Mouse (Mus musculus) thymus, postnatal 4 days (tissue): Measurements from ENCODE around the gene 4430402I18Rik.
"Not testable (repeated sequence)": the region's sequence is repeated elsewhere in the genome, so short reads cannot be mapped to it uniquely, and the experiment has no call there.

Experiments used
- DNase-seq: peaks from one replicate; pipeline ENCODE4 v3.0.0; 2021

The 4430402I18Rik gene

DNA sequence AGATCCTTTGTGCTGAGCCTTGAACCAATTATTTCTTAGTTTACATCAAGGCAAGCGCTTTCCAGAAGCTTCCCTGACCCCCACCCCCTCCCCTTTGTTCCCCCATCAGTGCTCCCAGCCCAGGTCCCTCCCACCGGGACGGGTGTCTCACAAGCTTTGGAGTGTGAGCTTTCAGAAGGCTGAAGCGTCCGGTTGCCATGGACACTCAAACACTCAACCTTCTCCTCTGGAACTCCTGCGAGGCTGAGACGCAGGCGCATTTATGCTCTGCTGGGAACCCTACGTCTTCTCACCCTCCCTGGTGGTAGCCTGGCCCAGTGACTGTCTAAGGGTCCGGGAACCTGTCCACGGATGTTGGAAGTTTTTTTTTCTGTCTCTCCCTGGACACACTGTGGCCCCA, at the start of gene 4430402I18Rik:
4430402I18Rik (minus strand) TSS at position 149 of the 400 bp plus-strand sequence.
- DNase-seq = no peak

DNA sequence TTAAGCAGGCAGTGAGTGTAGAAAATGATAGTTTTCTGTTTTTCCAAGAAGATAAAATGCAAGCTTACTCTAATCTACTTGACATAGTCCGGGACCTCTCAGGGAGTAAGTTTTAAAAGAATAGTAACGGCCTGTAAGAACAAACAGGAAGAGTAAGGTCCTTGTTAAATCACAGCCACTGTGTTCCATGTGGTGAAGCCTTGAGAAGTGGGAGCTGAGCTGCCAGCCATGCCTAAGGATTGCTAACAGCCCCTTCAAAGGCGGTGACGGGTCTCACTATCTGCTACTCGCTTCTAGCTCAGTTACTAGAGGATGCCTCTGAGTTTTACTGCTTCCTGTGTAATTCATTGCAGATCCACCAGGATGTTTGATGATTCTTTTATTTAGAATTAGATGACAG, 49.2 kb upstream of the 4430402I18Rik start:
- no peak for DNase-seq

DNA sequence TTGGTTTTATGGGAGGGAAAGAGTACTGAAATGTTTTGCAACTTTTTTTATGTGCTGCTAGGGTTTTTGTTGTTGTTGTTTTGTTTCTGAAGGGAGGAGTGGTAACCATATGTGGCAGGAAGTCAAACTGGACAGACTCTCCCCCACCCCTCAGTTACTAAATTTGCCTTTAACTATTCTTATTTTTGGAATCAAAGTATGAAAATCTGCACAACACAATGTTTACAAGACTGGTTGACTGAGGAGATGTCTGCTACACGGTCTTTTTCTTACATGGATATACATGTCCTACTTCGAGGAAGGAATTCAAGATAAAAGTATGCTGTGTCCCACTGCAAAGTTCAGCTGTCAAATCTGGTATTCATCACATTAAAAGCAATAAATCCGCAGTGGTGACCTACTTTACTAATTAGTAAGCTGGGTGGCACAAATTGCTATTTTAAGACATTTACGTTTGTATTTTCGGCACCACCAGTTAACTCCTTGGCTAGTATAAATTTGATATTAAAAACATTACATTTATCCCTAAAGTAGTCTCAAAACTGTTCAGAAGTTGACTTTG, 48.7 kb upstream of the 4430402I18Rik start:
- DNase-seq = no peak

DNA sequence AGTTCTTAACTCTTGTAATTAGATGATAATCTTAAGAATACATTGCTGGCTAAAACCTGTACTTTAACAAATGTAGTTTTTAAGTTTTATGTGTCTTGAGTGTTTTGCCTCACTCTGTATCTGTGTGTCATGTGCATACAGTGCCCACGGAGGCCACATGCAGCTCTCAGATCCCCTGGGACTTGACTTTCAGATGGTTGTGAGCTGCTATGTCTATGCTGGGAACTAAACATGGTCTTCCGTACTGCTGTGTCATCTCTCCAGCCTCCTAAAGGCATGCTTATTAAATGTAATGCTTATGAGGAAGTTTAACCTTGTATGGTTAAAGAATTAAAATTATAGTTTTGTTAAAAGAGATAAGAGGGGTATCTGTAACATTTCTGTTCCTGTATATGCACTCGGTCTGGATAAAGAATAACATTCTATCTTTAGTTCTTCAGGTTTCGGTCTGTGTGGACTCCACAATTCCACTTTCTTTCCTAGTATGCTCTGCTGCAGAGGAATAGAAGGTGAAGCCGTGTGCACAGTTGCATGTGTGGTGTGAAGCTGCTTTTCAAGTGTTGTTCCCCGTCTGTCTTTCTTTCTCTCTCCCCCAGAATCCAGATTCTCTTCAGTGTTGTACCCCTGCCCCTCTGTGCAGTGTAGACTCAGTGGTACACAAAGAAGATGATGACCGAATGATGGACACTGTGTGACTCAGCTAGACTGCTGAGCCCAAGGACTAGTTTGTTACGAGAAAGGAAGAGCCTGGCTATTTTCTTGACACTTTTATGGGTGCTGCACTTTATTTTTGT, 48.0 kb upstream of the 4430402I18Rik start:
- no peak for DNase-seq

DNA sequence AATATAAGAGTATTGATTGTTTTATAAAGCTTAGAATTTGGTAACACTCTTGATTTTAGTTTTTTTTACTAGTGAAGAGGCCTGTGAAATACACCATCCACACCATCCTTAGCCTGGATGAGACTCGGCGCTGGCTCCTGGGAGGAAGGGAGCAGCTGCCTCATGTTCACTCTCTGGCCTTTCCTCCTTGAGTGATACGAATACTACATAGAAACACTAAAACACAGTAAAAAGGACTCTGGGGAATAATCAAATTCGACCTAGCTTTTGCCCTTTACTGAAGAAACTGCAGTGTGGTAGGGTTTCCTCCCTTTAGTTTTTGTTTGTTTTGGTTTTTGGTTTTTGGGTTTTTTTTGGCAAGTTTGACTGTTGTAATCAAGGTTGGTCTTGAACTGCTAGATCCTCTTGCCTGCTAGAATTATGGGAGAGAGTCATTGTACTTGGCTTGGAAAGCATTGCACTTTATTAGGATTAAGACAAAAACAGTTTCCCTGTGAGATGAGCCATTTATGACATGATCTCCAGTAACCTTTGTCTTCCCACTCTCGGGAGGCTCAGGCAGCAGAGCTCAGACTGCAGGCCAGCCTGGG, 47.0 kb upstream of the 4430402I18Rik start:
- no peak for DNase-seq

DNA sequence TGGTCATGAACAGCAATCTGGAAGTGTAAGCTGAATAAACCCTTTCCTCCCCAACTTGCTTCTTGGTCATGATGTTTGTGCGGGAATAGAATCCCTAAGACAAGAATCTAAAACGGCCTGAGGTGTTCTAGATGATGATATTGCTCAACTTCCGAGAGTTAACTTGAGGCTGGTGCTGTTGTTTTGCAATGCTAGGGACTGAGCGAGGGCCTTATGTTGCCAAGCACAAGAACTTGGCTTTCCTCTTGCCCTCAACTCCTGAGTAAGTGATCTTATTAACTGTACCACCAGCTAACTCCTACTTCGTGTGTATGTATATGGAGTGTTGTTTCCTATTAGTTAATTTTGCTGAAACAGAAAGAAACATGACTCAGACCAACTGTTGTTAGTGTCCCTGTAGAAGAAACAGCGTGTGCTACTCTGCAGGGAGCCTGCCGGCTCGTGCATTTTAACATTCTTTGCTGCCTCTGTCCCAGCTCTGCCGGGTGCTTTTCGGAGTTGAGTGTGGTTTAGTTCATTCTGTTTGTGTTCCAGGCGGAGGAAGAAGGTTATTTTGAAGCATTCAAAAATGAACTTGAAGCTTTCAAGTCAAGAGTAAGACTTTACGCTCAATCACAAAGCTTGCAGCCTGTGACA, 43.9 kb upstream of the 4430402I18Rik start:
- DNase-seq = no peak

DNA sequence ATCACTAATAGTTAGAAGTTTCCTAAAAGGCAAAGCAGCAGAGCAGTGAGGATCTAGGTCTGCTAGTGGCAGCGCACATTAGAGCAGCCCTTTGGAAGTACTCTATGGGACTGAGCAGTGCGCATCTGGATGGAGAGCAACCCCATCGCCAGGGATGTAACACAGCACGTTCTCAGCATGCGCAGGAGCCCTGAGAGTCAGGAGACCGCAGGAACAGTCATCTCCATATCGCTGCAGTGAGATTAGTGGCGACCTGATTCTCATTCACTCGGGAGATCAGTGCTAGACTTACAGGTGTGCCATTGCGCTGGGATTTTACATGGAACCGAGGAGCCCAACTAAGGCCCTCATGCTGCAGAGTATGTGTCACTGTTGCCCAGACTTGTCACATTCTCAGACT, 41.4 kb upstream of the 4430402I18Rik start:
- DNase-seq = no peak

DNA sequence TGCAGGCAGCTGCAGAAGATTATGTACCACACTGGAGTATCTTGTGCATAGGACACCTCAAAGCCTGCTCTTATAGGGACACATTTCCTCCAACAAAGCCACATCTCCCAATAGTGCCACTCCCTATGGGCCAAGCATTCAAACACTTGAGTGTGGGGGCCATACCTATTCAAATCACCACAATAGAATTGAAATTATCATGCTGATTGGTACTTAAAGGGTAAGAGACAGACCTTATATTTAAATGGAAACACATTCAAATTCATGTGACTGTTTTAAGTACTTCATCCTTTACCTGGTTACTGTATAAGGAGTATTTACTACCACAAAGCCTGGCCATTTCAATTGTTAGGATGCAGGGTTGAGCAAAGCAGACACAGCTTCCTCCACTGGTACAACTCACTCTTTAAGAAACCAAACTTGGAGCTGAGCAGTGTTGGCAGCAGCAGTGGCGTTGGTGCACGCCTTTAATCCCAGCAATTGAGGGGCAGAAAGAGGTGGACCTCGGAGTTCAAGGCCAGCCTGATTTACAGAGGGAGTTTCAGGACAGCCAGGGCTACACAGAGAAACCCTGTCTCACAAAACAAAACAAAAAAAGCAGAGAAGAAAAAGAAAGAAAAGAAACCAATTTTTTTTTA, 40.6 kb upstream of the 4430402I18Rik start:
- no peak for DNase-seq

DNA sequence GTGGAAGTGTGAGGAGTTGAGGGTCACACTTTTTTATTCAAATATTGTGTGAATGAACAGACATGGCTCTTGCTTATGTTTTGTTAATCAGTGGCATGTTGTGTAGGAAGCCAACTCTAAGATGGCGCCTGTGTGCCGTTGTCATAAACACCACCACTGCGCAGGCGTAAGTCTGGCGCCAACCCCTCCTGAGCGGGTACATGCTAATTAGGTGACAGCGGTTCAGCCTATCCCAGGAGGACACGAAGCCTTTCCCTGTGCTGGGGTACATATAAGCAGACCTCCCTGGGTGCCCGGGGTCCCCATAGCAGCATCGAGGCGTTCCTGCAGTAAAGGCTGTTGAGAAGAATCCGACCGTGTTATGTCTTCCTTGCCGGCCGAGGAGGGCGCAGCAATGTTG, 32.7 kb upstream of the 4430402I18Rik start:
- not testable (repeated sequence) for DNase-seq

DNA sequence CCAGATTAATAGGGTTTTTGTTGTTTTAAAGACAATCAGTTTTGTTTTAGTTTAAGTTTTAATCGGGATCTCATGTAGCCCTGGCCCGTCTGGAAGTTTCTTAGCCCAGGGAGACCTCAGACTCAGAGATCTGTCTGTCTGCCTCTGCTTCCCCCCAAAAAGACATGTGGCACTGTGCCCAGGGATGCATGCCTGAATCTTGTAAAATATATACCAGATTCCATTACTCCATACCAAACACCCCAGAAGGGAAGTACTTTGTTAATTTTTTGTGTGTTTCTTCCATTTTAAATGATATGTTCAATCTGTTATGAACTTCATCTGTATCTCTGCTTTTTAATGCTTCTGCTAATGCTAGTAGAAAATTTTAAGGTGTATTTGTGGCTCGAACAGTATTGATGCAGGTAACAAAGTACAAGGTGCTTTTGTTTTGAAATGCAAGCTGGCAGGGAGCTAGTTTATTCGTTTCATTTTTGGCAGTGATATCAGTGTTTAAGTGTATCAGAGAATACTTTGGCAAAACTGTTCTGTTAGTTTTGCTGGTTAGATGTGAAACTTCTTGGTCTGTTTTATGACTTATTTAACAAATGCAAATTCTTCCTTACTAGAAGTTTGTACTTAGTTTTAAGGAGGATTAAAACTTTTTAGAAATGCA, 30.5 kb upstream of the 4430402I18Rik start:
- DNase-seq = no peak

DNA sequence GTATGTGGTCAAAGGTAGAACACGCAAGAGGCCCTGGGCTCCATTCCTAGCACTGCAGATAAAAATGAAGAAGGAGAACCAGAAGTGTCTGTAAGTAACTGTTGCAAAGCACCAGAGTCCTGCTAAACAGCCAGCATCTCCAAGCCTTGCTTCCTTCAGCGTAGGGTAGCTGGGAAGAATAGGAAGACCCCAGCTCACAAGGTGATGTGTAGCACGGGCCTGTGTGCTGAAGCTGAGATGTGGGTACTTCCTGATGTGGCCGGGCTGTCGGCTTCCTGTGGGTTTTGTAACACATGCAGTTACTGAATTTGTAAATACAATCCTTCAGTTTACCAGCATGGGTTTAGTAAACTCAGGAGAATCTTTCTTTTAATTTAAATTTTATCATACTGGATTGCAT, 27.8 kb upstream of the 4430402I18Rik start:
- no peak for DNase-seq

DNA sequence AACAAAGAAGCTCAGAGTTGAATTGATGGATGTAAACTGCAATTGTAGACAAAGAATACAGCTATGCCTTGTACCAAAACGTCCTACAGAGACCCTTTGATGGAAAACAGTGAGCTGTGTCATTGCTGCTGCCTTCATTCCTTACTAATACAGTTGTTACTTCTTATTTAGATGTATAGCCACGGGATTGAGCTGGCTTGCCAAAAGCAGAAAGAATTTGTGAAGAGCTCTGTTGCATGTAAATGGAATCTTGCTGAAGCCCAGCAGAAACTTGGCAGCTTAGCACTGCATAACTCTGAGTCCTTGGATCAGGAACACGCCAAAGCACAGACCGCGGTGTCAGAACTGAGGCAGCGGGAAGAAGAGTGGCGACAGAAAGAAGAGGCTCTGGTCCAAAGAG, 27.3 kb upstream of the 4430402I18Rik start:
- no peak for DNase-seq

DNA sequence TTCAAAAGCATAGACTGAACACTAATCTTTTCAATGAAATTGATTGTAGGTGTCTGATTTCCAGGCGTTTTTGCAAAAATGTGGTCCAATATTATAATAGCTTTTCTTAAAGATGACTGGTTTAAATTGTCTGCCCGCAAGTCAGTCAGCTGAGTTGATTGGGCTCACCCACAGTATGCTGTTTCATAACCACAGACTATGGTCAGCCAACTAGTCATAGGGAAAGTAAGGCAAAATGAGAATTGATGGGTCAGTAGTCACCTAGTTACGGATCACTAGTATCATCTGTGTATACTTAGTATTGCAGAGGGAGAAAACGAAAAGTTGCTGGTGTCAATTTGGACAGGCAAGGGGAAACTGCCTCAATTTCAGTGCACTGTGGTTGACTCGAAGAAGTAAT, 23.8 kb upstream of the 4430402I18Rik start:
- DNase-seq = no peak

DNA sequence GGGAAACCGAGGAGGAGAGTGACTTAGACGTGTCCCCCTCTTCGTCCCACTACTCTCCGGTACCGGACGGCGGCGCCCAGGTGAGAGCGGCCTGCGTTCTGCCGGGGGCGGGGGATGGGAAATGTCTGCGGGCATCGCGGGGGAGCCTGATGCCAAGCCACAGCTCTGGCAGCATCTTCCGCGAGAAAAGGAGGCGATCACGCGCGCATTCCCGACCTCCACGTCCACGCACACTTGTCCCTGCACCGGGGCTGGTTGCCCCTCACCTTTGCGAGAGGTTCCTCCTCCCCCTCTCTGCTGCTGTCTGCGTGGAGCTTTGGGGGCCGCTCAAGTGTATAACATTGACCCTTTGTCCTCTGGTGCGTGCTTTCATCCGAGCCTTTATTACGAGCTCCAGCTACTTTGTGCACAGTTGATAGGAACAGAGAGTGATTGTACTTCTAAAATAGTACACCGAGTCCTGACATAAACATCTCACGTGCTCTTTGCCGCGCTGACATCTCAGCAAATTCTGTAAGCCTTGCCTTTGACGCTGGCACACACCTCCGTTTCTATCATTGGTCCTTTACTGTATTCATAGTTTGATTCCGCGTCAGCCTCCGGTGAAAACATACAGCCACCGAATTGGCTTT, 23.1 kb upstream of the 4430402I18Rik start:
- no peak for DNase-seq

DNA sequence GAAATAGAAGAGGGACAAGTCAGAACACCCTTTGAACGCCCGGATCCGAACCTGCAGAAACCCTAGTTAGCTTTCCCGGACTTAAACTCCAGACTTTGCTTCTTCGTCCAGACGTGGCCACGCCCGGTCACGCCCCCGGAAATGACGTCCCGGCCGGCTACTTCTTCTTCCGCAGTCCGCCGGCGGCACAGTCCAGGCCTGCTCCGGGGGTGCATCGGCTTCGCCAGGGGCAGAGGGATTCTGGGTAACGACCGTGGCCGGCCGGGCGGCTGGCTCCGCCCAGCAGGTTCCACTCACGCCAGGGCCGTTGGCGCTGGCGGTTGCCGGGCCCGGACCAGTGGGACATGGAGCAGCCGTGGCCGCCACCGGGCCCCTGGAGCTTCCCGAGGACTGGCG, 22.6 kb upstream of the 4430402I18Rik start, which contains the start of gene Cdc37l1:
Cdc37l1 (plus strand) TSS at position 159 of the 396 bp plus-strand sequence.
- DNase-seq = peak; percentile 97

DNA sequence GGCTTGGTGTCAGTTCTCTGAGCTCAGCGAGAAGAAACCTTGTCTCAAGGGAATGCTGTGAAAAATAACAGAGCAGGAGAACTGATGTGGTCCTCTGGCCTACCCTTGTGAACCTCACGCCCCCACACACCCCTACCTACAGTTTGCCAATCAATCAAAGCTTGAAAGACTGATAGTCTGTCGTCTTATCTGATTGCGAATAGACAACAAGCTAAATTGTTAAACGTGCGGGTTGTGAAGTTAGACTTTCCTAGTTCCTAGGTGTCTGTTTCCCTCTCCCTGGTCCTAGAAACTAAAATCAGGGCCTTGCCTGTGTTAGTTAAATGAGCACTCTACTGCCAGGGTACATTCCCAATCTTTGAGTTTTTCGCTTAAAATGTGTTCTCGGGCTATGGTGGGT, 21.9 kb upstream of the 4430402I18Rik start:
- DNase-seq = no peak

DNA sequence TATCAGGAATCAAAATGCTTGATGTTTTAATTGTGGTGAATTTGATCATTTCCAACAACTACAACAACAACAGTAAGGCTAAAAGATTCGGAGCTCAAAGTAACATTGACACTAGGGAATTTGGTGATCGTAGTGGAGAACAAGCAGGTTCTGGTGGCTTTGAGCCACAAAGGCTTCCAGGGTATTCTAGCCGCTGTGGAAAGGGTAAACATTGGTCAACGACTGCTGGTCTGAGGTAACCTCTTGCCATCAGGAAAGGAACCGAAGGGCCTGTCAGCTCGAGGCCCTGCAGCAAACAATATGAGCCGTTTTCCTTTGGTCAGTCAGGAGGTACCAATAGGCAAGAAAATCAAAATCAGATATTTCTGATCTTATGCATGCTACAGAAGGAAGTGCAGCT, 15.0 kb upstream of the 4430402I18Rik start:
- DNase-seq = no peak

DNA sequence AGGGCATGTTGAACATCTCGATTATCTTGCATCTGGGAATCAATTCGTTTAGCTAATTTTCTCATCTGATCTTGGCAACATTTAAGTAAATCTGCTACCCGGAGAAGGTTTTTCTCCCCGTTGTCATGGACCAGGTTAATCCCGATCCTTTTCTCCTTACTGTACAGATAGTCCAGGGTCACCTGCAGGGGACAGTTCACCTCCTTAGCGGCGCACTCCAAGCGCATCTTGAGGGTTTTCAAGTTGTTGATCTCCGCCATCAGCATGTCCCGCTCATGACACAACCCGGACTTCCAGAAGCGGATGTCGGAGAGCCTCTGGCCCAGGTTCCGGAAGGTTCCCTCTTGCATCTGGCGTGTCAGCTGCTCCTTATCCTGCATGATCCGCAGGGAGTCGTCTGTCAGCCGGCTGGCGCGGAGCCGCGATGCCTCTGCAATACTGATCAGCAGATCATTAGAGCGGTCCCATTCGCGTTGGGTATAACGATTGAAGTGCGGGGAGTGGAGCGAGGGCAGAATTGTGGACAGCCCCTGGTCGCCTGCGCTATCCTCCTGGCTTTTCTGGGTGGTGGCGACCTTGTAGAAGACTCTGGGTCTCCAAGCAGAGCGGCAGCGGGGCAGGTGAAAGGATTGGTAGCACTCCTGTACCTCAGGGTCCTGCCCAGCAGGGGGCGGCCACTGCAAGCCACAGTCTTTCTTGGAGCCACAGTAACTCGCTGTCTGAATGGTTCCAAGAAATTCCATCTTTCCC, 7.4 kb upstream of the 4430402I18Rik start:
- DNase-seq = peak; percentile 91

DNA sequence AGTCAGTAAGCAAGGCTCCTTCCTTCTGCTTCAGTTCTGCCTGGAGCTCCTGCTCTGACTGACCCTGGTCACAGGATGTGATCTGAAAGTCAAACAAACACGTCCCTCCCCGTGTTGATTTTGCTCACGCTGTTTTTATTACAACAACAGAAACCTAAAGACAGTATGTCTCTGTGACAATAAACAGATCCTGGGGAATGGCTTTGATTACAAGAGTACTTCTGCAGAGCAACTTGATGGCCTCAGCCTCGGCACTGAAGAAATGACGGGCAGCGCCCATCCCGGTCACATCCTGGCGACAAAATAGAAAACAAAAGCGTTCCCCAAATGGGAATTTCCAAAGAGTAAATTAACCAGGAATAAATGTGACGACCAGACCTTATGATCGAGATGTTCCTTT, 2.7 kb upstream of the 4430402I18Rik start:
- DNase-seq = no peak

DNA sequence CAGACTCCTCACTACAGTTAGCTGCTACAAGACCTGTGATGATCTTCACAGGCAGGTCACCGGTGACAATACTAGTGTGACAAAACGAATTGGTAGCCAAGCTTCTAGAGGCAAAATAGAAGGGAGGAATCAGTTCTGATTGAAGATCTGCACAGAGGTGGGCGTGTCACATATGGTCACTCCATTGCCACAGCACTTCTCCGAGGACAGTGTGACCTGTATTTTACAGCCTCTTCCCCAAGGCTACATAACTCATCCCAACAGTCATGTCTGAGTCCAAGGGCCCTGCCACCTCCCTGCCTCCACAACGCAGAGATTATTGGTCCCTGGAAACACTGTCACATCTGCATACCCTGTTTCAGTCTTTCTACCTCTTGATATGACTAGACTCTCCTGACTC, 1.6 kb upstream of the 4430402I18Rik start:
- no peak for DNase-seq

DNA sequence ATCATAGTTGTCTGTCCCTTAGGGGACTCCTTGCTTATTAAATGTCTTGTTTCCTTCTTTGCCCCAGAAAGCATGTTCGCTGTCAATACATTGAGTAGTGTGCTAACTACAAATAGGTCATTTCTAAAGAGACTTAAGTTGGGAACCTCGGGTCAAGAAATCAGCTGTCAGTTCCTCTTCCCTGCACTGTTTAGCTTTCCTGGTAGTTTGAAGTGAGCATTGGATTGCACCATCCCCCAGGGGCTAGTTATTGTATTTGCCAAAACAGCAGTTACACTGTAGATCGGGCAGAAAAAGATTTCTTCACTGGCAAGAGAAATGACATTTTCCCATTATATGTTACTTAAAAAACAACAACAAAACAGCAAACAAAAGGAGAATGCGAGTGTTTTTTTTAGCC, 578 bp upstream of the 4430402I18Rik start:
- DNase-seq = no peak

DNA sequence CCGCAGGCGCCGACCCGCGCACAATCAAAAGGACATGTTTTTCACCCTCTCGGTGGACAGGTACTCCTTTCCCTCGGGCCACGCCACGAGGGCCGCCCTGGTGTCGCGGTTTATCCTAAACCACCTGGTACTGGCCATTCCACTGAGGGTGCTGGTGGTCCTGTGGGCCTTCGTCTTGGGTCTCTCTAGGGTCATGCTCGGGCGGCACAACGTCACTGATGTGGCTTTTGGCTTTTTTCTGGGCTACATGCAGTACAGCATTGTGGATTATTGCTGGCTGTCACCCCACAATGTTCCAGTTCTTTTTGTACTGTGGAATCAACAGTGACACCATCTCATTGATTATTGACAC, 3.1 kb downstream of the 4430402I18Rik start:
- no peak for DNase-seq
